Mouse (Mus musculus): ENCODE measurements at regions not wholly inside any gene's neighbourhood (a gene's known extent, or its start where the extent isn't known, plus 50 kb on each side); places are given as distances from the start of the nearest gene placed in this dataset.

DNA sequence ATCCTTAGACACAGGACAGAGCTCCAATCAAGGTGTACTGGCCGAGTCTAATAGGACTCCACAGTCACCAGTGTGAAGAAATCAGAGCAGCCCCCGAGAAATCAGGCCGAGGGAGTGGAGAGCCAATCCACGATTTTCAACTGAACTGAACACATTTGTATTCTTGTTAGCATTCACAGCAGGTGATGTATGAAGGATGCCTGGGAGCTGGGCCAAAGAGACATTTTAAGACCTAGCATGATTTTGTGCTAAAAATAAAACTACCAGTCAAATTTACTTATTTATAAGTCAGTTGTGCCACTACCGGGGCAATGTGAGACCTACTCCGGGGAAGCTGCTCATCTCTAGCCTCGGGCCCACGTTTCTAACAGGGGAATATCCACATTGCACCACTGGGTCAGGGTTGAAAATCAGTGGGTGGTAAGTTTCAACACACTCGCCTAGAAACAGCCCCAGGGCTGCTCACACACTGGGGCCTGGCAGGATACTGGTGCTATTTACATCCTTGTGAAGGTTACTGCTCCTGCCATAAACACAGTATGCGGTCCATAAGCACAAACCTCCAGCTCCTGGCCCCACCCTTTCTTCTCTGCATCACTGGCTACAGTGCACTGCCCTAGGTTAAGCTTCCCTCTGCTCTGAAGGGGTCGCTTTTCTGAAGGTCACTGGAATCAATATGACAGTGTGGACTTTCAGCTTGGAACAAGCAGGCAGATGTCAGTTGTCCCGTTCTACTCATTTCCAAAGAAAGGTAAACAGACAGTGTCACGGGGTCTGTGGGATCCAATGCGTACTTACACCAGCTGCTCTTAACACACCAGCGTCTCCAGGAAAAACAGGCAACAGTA, 82.0 kb upstream of the Zcchc2 start:
- peak overlapping the region; percentile 91 for H3K27ac ChIP-seq (ENCODE audit: low read depth)

GRCm38 (mm10) chr1:105909121-105909520, 81.1 kb upstream of the Zcchc2 start:
- 59% methylated on average over 4 of the region's 4 CpGs for WGBS (ENCODE audit: insufficient replicate concordance)
- Histone ChIP-seq H3K4me3 (ENCODE audit: low read depth, low read length) (no peak overlapping the region), H3K4me2 (ENCODE audit: low read depth, low read length) (no peak overlapping the region), H3K27ac (ENCODE audit: low read depth) (peak overlapping the region; percentile 91), H3K4me1 (ENCODE audit: insufficient read depth) (peaks cover 18% of the 10 kb centered on the region), H3K27me3 (ENCODE audit: insufficient read depth, low read length) (no peaks in the 10 kb centered on the region), H3K9me3 (ENCODE audit: low read length) (no peaks in the 10 kb centered on the region), H3K36me3 (replicated peaks; ENCODE audit: insufficient read depth, low read length) (no peaks in the 10 kb centered on the region), H3K9ac (replicated peaks) (no peak overlapping the region; the same call in 1 of the 2 replicates)
- no peak for TF ChIP-seq CTCF (IDR thresholded peaks at IDR 0.05; ENCODE audit: low read depth)
- TF ChIP-seq EP300 (IDR thresholded peaks at IDR 0.05; ENCODE audit: low read depth): no peak
- DNase-seq (no peak), ATAC-seq (0 out of 2 replicates have a peak, but pooled peaks have one; percentile 7)

More for the DNA sequence above, 82.0 kb upstream of the Zcchc2 start:
- peaks cover 18% of the 10 kb centered on the region for H3K4me1 ChIP-seq (ENCODE audit: insufficient read depth)
- WGBS (ENCODE audit: insufficient replicate concordance): 45% methylated on average over 15 of the region's 15 CpGs
- DNase-seq (peak; percentile 50), ATAC-seq (peak; percentile 95)
- H3K36me3 ChIP-seq (replicated peaks; ENCODE audit: insufficient read depth, low read length): no peaks in the 10 kb centered on the region
- no peak overlapping the region for H3K4me2 ChIP-seq (ENCODE audit: low read depth, low read length)
- H3K4me3 ChIP-seq (ENCODE audit: low read depth, low read length): no peak overlapping the region
- H3K9me3 ChIP-seq (ENCODE audit: low read length): no peaks in the 10 kb centered on the region
- H3K27me3 ChIP-seq (ENCODE audit: insufficient read depth, low read length): no peaks in the 10 kb centered on the region
- TF ChIP-seq EP300 (IDR thresholded peaks at IDR 0.05; ENCODE audit: low read depth) (peak; percentile 61), CTCF (IDR thresholded peaks at IDR 0.05; ENCODE audit: low read depth) (no peak)
- no peak overlapping the region for H3K9ac ChIP-seq (replicated peaks)

DNA sequence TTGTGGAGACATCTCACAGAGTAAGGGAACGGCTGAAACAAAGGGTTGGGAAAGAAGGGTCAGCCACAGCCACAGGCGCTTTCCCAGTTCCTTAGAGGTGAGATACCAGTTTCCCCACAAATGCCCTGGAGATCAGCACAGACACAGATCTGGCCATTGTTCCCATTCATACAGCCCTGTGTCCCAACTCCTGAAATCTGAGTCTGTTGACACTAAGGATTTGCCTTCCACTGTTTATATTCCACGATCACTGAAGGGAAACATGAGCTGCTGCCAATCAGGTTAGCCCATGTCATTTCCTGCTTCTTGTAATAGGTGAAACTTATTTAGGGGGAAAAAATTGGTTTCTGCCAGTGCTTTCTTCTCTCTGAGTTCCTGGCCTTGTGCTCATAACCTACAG, 78.5 kb upstream of the Zcchc2 start:
- H3K4me2 ChIP-seq (ENCODE audit: low read depth, low read length): no peak overlapping the region
- H3K27me3 ChIP-seq (ENCODE audit: insufficient read depth, low read length): no peaks in the 10 kb centered on the region
- TF ChIP-seq EP300 (IDR thresholded peaks at IDR 0.05; ENCODE audit: low read depth) (no peak), CTCF (IDR thresholded peaks at IDR 0.05; ENCODE audit: low read depth) (no peak)
- 0 out of 2 replicates have a peak overlapping the region, but pooled peaks have one; percentile 19 for H3K27ac ChIP-seq (ENCODE audit: low read depth)
- H3K4me1 ChIP-seq (ENCODE audit: insufficient read depth): peaks cover 10% of the 10 kb centered on the region
- no peaks in the 10 kb centered on the region for H3K36me3 ChIP-seq (replicated peaks; ENCODE audit: insufficient read depth, low read length)
- 63% methylated on average over 3 of the region's 3 CpGs for WGBS (ENCODE audit: insufficient replicate concordance)
- H3K9ac ChIP-seq (replicated peaks): no peak overlapping the region
- no peak for ATAC-seq
- H3K4me3 ChIP-seq (ENCODE audit: low read depth, low read length): no peak overlapping the region
- no peaks in the 10 kb centered on the region for H3K9me3 ChIP-seq (ENCODE audit: low read length)
- DNase-seq: no peak

GRCm38 (mm10) chr1:105921842-105922241, 68.4 kb upstream of the Zcchc2 start:
- Histone ChIP-seq H3K4me1 (ENCODE audit: insufficient read depth) (0 out of 2 replicates have a peak, but pooled peaks cover 3% of the 10 kb centered on the region), H3K4me2 (ENCODE audit: low read depth, low read length) (no peak overlapping the region), H3K27me3 (ENCODE audit: insufficient read depth, low read length) (no peaks in the 10 kb centered on the region), H3K9me3 (ENCODE audit: low read length) (no peaks in the 10 kb centered on the region), H3K4me3 (ENCODE audit: low read depth, low read length) (no peak overlapping the region), H3K27ac (ENCODE audit: low read depth) (no peak overlapping the region), H3K9ac (replicated peaks) (no peak overlapping the region), H3K36me3 (replicated peaks; ENCODE audit: insufficient read depth, low read length) (no peaks in the 10 kb centered on the region)
- WGBS (ENCODE audit: insufficient replicate concordance): 70% methylated on average over 4 of the region's 4 CpGs
- TF ChIP-seq EP300 (IDR thresholded peaks at IDR 0.05; ENCODE audit: low read depth) (no peak), CTCF (IDR thresholded peaks at IDR 0.05; ENCODE audit: low read depth) (no peak)
- no peak for DNase-seq
- no peak for ATAC-seq

GRCm38 (mm10) chr1:105922586-105922985, 67.6 kb upstream of the Zcchc2 start:
- 0 out of 2 replicates have a peak, but pooled peaks cover 3% of the 10 kb centered on the region for H3K4me1 ChIP-seq (ENCODE audit: insufficient read depth)
- H3K4me2 ChIP-seq (ENCODE audit: low read depth, low read length): no peak overlapping the region
- H3K27me3 ChIP-seq (ENCODE audit: insufficient read depth, low read length): no peaks in the 10 kb centered on the region
- no peak for TF ChIP-seq EP300 (IDR thresholded peaks at IDR 0.05; ENCODE audit: low read depth)
- TF ChIP-seq CTCF (IDR thresholded peaks at IDR 0.05; ENCODE audit: low read depth): no peak
- ATAC-seq: no peak
- no peak overlapping the region for H3K27ac ChIP-seq (ENCODE audit: low read depth)
- H3K4me3 ChIP-seq (ENCODE audit: low read depth, low read length): no peak overlapping the region
- no peaks in the 10 kb centered on the region for H3K36me3 ChIP-seq (replicated peaks; ENCODE audit: insufficient read depth, low read length)
- no peak overlapping the region for H3K9ac ChIP-seq (replicated peaks)
- no peaks in the 10 kb centered on the region for H3K9me3 ChIP-seq (ENCODE audit: low read length)
- DNase-seq: no peak

- TF ChIP-seq CTCF (IDR thresholded peaks at IDR 0.05; ENCODE audit: low read depth) (no peak), EP300 (IDR thresholded peaks at IDR 0.05; ENCODE audit: low read depth) (no peak)
- no peak overlapping the region for H3K4me2 ChIP-seq (ENCODE audit: low read depth, low read length)
- H3K9me3 ChIP-seq (ENCODE audit: low read length): no peaks in the 10 kb centered on the region
- no peak overlapping the region for H3K9ac ChIP-seq (replicated peaks)
- H3K27me3 ChIP-seq (ENCODE audit: insufficient read depth, low read length): no peaks in the 10 kb centered on the region
- H3K27ac ChIP-seq (ENCODE audit: low read depth): no peak overlapping the region
- 70% methylated on average over 3 of the region's 3 CpGs for WGBS (ENCODE audit: insufficient replicate concordance)
- no peak for DNase-seq
- H3K4me1 ChIP-seq (ENCODE audit: insufficient read depth): 0 out of 2 replicates have a peak, but pooled peaks cover 3% of the 10 kb centered on the region
- no peak overlapping the region for H3K4me3 ChIP-seq (ENCODE audit: low read depth, low read length)
- no peaks in the 10 kb centered on the region for H3K36me3 ChIP-seq (replicated peaks; ENCODE audit: insufficient read depth, low read length)
- ATAC-seq: no peak
These were observed 67.2 kb upstream of the Zcchc2 start for GRCm38 (mm10) chr1:105923001-105923400.
